Comparison of ENCODE assay signal across 28 mouse cellular contexts in the genomic region with DNA sequence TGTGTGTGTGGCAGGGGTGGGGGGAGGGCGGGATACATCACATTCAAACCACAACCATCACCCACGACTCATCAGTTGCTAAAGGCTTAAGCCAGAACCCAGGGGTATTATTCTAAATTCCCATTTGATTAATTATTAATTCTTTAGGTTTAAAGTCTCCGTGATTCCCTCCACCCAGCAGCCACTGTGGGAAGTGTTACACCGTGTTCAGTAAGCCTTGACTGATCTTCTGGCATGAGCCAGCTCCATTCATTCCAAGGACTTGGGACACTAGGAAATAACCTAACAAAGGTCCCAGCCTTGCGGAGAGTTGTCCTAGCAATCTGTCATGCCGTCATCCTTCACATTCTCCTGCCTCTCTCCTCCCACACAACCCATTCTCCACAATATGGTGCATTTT.
"Had no signal": no experiment of that assay in that cellular context is flagged by ENCODE, and none has a peak within 500 bp of the region (broad histone marks: within the 10 kb centered on the region; RNA-seq: fewer than 3 reads in every experiment).

No protein-coding gene starts in this region.

- H3K4me2 ChIP-seq: embryonic facial prominence, embryonic 12.5 days; embryonic facial prominence, embryonic 13.5 days; embryonic facial prominence, embryonic 15.5 days; forebrain, embryonic 12.5 days; forebrain, embryonic 13.5 days; forebrain, embryonic 15.5 days had no signal

- H3K9me3 ChIP-seq: embryonic facial prominence, embryonic 10.5 days; embryonic facial prominence, embryonic 12.5 days; embryonic facial prominence, embryonic 13.5 days; embryonic facial prominence, embryonic 15.5 days; forebrain, embryonic 10.5 days; forebrain, embryonic 12.5 days; forebrain, embryonic 13.5 days; forebrain, embryonic 15.5 days had no signal

- H3K27me3 ChIP-seq: embryonic facial prominence, embryonic 12.5 days; embryonic facial prominence, embryonic 13.5 days; embryonic facial prominence, embryonic 15.5 days; forebrain, embryonic 12.5 days; forebrain, embryonic 13.5 days; forebrain, embryonic 15.5 days had no signal

- ATAC-seq: forebrain, embryonic 13.5 days; forebrain, embryonic 14.5 days; forebrain, embryonic 15.5 days; forebrain, embryonic 16.5 days; forebrain, postnatal 0 days had no signal

- H3K36me3 ChIP-seq: embryonic facial prominence, embryonic 10.5 days; embryonic facial prominence, embryonic 12.5 days; embryonic facial prominence, embryonic 13.5 days; embryonic facial prominence, embryonic 15.5 days; forebrain, embryonic 10.5 days; forebrain, embryonic 12.5 days; forebrain, embryonic 15.5 days had no signal

- H3K4me3 ChIP-seq: embryonic facial prominence, embryonic 10.5 days; embryonic facial prominence, embryonic 12.5 days; embryonic facial prominence, embryonic 13.5 days; embryonic facial prominence, embryonic 15.5 days; erythroblast, embryonic 14.5 days; forebrain, embryonic 10.5 days; forebrain, embryonic 12.5 days; forebrain, embryonic 13.5 days; forebrain, embryonic 15.5 days; gastrocnemius, adult 2 months; heart, adult 2 months had no signal

- H3K27ac ChIP-seq: embryonic facial prominence, embryonic 10.5 days; embryonic facial prominence, embryonic 12.5 days; embryonic facial prominence, embryonic 13.5 days; embryonic facial prominence, embryonic 15.5 days; forebrain, embryonic 10.5 days; forebrain, embryonic 12.5 days; forebrain, embryonic 13.5 days; forebrain, embryonic 15.5 days; gastrocnemius, adult 2 months; heart, adult 2 months had no signal

- H3K4me1 ChIP-seq: embryonic facial prominence, embryonic 10.5 days; embryonic facial prominence, embryonic 12.5 days; embryonic facial prominence, embryonic 13.5 days; embryonic facial prominence, embryonic 15.5 days; forebrain, embryonic 10.5 days; forebrain, embryonic 12.5 days; forebrain, embryonic 15.5 days had no signal

- H3K9ac ChIP-seq: embryonic facial prominence, embryonic 12.5 days; embryonic facial prominence, embryonic 13.5 days; embryonic facial prominence, embryonic 15.5 days; forebrain, embryonic 12.5 days; forebrain, embryonic 13.5 days; forebrain, embryonic 15.5 days; forebrain, postnatal 0 days had no signal

- DNase-seq: cerebellum, adult 18-20 months; cerebellum, adult 2 months; cerebellum, adult 8-10 months; cerebellum, adult 9-10 months; cerebellum, adult 9-11 months; cerebellum, postnatal 10 days; cerebellum, postnatal 14 days; cerebellum, postnatal 25 days; cerebellum, postnatal 36 days; embryo, embryonic 11 days; forebrain, postnatal 0 days; gastrocnemius, adult 2 months; gastrocnemius, postnatal 10 days; gastrocnemius, postnatal 14 days; gastrocnemius, postnatal 25 days; gastrocnemius, postnatal 36 days; heart, adult 2 months had no signal
